Mouse (Mus musculus) forebrain, embryonic 14.5 days (tissue): ENCODE data around the gene Galp. TPM values are rescaled to one million over a fixed set of nuclear protein-coding genes. Genes with fewer than 3 reads are reported as not detected.
A peak's percentile ranks its signal among the peaks of the same experiment; 100 is the strongest.
"Not testable (repeated sequence)": the region's sequence is repeated elsewhere in the genome, so short reads cannot be mapped to it uniquely, and the experiment has no call there.

Experiments
- ATAC-seq: fragments of 200-750 bp; cut with Nextera tagmentation; 2 replicates; pipeline ENCODE4 v1.8.0; 2017; ENCODE audit warnings: mild to moderate bottlenecking, moderate library complexity
- DNase-seq: peaks from one replicate; pipeline ENCODE4 v3.0.0-alpha.2; 2015; ENCODE audit warnings: low spot score
- H3K27ac ChIP-seq: fragments of 300-500 bp; sonication (generic); 2 replicates; pipeline ENCODE4 v1.5.1; 2014; ENCODE audit warnings: low read depth, mild to moderate bottlenecking, control low read depth, low read length, moderate library complexity
- H3K27me3 ChIP-seq: fragments of 300-500 bp; sonication (generic); replicated peaks from 2 replicates; pipeline ENCODE4 v1.6.1; 2014; ENCODE audit warnings: low read length, control low read depth, mixed read lengths; ENCODE audit not compliant: control insufficient read depth, insufficient read depth
- H3K36me3 ChIP-seq: fragments of 300-500 bp; sonication (generic); 2 replicates; pipeline ENCODE4 v1.6.1; 2014; ENCODE audit warnings: low read length, control low read depth; ENCODE audit not compliant: control insufficient read depth, insufficient read depth
- H3K4me1 ChIP-seq: fragments of 300-500 bp; sonication (generic); 2 replicates; pipeline ENCODE4 v1.6.1; 2014; ENCODE audit warnings: antibody characterized with exemption, low read length, control low read depth; ENCODE audit not compliant: control insufficient read depth, insufficient read depth
- H3K4me2 ChIP-seq: fragments of 300-500 bp; sonication (generic); 2 replicates; pipeline ENCODE4 v1.6.1; 2014; ENCODE audit warnings: mild to moderate bottlenecking, control low read depth, low read length
- H3K4me3 ChIP-seq: fragments of 300-500 bp; sonication (generic); 2 replicates; pipeline ENCODE4 v1.5.1; 2014; ENCODE audit warnings: low read depth, low read length, control low read depth
- H3K9ac ChIP-seq: fragments of 300-500 bp; sonication (generic); 2 replicates; pipeline ENCODE4 v1.6.1; 2014; ENCODE audit warnings: mild to moderate bottlenecking, low read length, control low read depth, moderate library complexity
- H3K9me3 ChIP-seq: fragments of 300-500 bp; sonication (generic); replicated peaks from 2 replicates; pipeline ENCODE4 v1.6.1; 2016; ENCODE audit warnings: low read length, control low read depth, mixed read lengths; ENCODE audit not compliant: control insufficient read depth
- WGBS: fragments of 180-500 bp; shearing (Covaris S2); extraction: QIAGEN DNeasy Blood & Tissue Kit; methylation state at CpG from one replicate; pipeline ENCODE4 v1.1.7; 2014; 5-methylcytosine and 5-hydroxymethylcytosine counted together
- polyA plus RNA-seq: library from polyadenylated mRNA; unstranded; fragments of >200 nt; fragmentation: Nextera tagmentation; extraction: Ambion mirVana; gene quantifications from 2 replicates; pipeline ENCODE4 v1.2.1, GENCODE M21; 2014

Galp gene
- polyA plus RNA-seq, 1 experiment from 2014 or later: not detected

DNA sequence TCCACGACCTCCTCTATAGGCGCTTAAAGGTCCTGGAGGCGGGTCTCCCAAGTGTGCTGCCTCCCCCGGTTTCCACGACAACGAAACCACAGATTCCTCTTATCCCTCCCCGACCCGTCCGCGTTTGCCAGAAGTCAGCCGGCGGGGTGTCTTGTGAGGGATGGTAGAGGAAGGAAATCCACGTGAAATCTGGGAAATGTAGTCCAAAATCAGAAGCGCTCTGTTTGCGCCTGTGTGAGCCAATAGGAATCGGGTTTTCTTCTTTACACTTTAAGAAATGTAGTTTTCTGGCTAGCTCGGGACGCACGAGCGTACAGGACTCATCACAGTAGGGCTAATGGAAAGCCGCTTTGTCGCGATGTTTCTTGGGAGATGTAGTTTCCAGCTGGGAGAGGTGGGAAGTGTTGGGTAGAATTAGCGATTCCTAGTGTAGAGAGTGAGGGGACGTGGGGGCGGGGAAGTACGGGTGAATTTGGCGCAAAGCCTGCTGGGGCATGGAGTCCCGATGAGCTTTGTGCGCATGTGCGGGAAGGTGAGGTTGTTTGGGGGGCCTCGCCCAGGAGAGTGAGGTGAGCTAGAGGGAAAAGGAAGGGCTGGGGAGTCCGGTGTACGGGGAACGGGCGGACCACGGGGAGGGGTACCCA, 24.8 kb upstream of the Galp start, which contains the start of gene Zfp444:
Gene Zfp444, plus strand, starts transcription at position 221 of the 644 bp plus-strand sequence.
- Histone ChIP-seq H3K27ac (peak within 1 kb of the TSS; percentile 77), H3K27me3 (no peaks in the 10 kb centered on the region), H3K9me3 (no peaks in the 10 kb centered on the region), H3K9ac (peak within 1 kb of the TSS; percentile 79), H3K36me3 (peaks cover 12% of the 10 kb centered on the region; the same call in 1 of the 2 replicates), H3K4me1 (peaks cover 2% of the 10 kb centered on the region; the same call in 1 of the 2 replicates), H3K4me3 (peak within 1 kb of the TSS; percentile 65), H3K4me2 (peak within 1 kb of the TSS; percentile 85)
- peak; percentile 100 for DNase-seq
- ATAC-seq: peak; percentile 99
- 1% methylated on average over 37 of the region's 37 CpGs for WGBS

DNA sequence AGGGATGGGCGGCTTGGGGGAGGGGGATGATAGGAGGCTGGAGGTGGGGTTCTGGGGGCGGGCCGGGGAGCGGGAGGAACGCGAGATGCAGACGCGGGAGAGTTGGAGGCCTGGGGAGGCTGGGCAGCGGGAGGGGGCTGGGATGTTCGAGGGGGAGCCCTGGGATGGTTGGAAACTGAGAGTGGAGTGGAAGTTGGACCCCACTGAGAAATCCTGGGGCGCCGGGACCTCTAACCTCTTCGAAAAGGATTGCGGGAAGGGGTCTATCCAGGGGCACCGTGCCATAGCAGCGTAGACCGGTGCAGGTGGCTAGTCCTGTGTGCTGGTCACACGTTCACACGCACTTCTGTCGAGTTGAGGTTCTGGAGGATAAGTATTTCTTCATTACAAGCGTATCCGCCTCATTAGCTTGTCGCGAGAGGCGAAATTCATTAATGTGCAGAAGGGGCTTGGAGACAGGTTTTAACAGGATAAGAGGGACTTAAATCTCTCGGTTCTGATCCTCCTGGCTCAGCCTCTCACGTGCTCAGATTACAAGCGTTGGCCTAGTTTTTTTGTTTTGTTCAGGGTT, 24.1 kb upstream of the Galp start:
- Histone ChIP-seq H3K27me3 (no peaks in the 10 kb centered on the region), H3K4me1 (peaks cover 2% of the 10 kb centered on the region; the same call in 1 of the 2 replicates), H3K4me2 (peak overlapping the region; percentile 85), H3K9me3 (no peaks in the 10 kb centered on the region), H3K4me3 (peak overlapping the region; percentile 65), H3K36me3 (peaks cover 15% of the 10 kb centered on the region; the same call in 1 of the 2 replicates), H3K9ac (peak overlapping the region; percentile 79), H3K27ac (peak overlapping the region; percentile 54; the same call in 1 of the 2 replicates)
- peak; percentile 33 for ATAC-seq
- under 1% methylated on average over 28 of the region's 28 CpGs for WGBS
- peak; percentile 37 for DNase-seq

DNA sequence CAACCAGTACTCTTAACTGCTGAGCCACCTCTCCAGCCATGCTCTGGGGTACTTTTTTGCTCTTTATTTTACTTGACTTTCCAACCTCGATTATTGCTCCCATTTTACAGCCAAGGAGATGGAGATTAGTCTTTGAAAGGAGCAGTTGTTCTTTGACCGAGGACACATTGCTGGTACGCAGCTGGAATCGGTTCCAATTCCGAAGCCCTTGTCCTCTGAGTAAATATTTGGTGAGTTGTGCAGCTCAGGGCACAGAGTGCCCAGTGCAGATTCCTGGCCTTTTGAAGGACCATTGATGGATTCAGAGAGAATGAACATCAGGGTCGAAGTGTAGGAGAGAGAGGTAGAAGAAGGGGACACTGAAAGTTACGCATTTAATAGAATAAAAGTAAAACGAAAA, 23.0 kb upstream of the Galp start:
- no peaks in the 10 kb centered on the region for H3K9me3 ChIP-seq
- 93% methylated on average over 8 of the region's 8 CpGs for WGBS
- DNase-seq (no peak), ATAC-seq (no peak)
- H3K9ac ChIP-seq: no peak overlapping the region
- H3K36me3 ChIP-seq: peaks cover 17% of the 10 kb centered on the region; the same call in 1 of the 2 replicates
- H3K4me3 ChIP-seq: no peak overlapping the region
- no peak overlapping the region for H3K27ac ChIP-seq
- peaks cover 2% of the 10 kb centered on the region; the same call in 1 of the 2 replicates for H3K4me1 ChIP-seq
- no peaks in the 10 kb centered on the region for H3K27me3 ChIP-seq
- no peak overlapping the region for H3K4me2 ChIP-seq

DNA sequence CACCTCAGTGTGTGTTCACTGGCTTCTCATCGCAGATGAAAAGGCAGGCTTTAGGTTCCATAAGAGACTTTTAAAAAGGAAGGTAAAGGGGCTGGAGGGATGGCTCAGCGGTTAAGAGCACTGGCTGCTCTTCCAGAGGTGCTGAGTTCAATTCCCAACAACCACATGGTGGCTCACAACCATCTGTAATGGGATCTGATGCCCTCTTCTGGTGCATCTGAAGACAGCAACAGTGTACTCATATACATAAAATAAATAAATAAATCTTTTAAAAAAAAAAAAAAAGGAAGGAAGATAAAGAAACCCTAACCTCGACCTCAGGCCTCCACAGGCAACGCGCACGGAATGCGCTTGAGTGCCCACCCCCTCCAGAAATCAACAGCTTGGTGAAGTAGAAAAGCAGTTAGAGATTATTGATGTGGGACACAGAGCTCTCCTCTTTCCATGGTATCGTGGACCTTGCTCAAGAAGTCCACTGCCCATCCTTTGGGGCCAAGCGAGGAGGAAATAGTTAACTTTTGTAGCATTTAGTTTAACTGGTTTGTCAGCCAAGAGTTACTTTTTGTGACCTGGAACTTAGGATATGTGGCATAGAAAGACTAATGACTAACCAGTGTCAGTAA, 22.4 kb upstream of the Galp start:
- not testable (repeated sequence) for DNase-seq, H3K4me1 ChIP-seq, H3K4me3 ChIP-seq, H3K9ac ChIP-seq, H3K27ac ChIP-seq, H3K9me3 ChIP-seq, H3K4me2 ChIP-seq, ATAC-seq, H3K27me3 ChIP-seq
- peaks cover 21% of the 10 kb centered on the region; the same call in 1 of the 2 replicates for H3K36me3 ChIP-seq
- WGBS: 92% methylated on average over 9 of the region's 9 CpGs

DNA sequence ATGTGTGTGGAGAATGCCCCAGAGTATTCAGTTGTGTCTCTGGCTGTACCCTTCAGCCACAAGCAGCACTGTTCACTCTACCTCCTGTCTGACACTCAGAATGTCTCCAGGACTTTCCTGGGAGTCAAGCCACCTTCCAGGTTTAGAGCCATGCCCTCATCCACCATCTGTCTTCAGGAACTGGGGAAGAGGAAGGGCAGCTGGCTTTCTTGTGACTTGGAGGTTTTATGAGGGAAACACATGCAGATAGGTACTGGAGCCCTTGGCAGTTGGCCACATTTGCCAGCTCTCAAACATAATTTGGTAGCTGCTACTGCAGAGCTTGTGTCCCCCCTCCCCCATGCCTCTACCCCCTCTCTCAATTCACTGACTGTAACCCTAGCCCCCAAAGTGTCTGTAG, 17.9 kb upstream of the Galp start:
- H3K27ac ChIP-seq: no peak overlapping the region
- no peak for ATAC-seq
- H3K4me1 ChIP-seq: no peaks in the 10 kb centered on the region
- H3K36me3 ChIP-seq: peaks cover 40% of the 10 kb centered on the region
- no peaks in the 10 kb centered on the region for H3K27me3 ChIP-seq
- H3K4me2 ChIP-seq: no peak overlapping the region
- DNase-seq: no peak
- H3K9ac ChIP-seq: no peak overlapping the region
- H3K4me3 ChIP-seq: no peak overlapping the region
- H3K9me3 ChIP-seq: no peaks in the 10 kb centered on the region

DNA sequence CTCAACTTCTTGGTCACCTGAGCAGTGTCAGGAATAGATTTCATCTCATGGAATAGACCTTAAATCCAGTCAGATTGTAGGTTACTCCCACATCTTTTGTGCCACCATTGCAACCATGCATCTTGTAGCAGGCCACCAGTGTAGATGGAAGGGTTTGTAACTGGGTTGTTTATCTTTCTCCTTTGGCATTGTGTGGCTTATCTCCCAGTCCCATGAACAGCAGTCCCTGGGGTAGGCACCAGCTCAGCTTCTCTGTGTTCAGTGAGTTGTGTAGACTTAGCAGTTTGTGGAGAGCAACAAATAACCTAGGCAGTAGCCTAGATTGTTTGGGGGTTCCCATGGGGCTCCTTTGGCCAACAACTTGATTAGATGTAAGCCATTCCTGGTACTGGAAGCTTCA, 14.0 kb upstream of the Galp start:
- no peaks in the 10 kb centered on the region for H3K27me3 ChIP-seq
- DNase-seq (no peak), ATAC-seq (no peak)
- H3K4me3 ChIP-seq: no peak overlapping the region
- no peak overlapping the region for H3K9ac ChIP-seq
- H3K36me3 ChIP-seq: peaks cover 59% of the 10 kb centered on the region
- no peaks in the 10 kb centered on the region for H3K9me3 ChIP-seq
- no peak overlapping the region for H3K4me2 ChIP-seq
- H3K27ac ChIP-seq: no peak overlapping the region
- no peaks in the 10 kb centered on the region for H3K4me1 ChIP-seq

DNA sequence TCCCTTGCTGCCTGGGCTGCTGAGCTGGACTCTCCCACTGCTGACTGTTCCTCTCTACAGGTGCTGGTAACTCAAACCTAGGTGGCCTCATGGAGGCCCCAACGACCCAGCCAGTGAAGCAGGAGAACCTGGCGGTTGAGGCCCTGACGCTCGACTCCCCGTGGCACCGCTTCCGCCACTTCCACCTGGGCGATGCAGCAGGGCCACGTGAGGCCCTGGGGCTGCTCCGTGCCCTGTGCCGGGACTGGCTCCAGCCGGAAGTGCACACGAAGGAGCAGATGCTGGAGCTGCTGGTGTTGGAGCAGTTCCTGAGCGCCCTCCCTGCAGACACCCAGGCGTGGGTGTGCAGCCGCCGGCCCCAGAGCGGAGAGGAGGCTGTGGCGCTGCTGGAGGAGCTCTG, 13.1 kb upstream of the Galp start:
- Histone ChIP-seq H3K4me3 (no peak overlapping the region), H3K27me3 (no peaks in the 10 kb centered on the region), H3K4me2 (no peak overlapping the region), H3K9ac (no peak overlapping the region), H3K9me3 (no peaks in the 10 kb centered on the region), H3K27ac (no peak overlapping the region), H3K36me3 (peaks cover 68% of the 10 kb centered on the region), H3K4me1 (no peaks in the 10 kb centered on the region)
- ATAC-seq: no peak; the same call in 1 of the 2 replicates
- 94% methylated on average over 19 of the region's 19 CpGs for WGBS
- no peak for DNase-seq

DNA sequence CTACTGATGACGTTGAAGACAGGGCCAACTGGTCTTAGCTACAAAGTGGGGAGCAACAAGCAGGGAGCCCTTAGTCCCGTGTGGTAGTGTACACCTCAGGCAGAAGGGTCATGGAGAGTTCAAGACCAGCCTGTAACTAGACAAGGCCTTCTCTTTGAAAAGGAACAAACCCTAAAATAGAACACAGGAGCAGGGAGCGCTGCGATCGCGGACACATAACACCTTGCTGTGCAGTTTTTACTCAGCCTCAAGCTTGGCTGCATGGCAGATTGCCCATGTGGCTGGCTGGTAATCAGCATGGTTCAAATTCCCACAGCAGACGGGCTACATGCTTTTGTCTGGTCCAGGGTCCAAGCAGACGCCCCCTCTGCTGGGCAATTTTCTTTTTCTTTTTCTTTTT, 12.4 kb upstream of the Galp start:
- H3K4me1 ChIP-seq: no peaks in the 10 kb centered on the region
- no peaks in the 10 kb centered on the region for H3K9me3 ChIP-seq
- WGBS: 89% methylated on average over 8 of the region's 8 CpGs
- DNase-seq: no peak
- no peak overlapping the region for H3K4me2 ChIP-seq
- no peaks in the 10 kb centered on the region for H3K27me3 ChIP-seq
- peaks cover 70% of the 10 kb centered on the region for H3K36me3 ChIP-seq
- no peak for ATAC-seq
- H3K9ac ChIP-seq: no peak overlapping the region
- no peak overlapping the region for H3K4me3 ChIP-seq
- no peak overlapping the region for H3K27ac ChIP-seq

DNA sequence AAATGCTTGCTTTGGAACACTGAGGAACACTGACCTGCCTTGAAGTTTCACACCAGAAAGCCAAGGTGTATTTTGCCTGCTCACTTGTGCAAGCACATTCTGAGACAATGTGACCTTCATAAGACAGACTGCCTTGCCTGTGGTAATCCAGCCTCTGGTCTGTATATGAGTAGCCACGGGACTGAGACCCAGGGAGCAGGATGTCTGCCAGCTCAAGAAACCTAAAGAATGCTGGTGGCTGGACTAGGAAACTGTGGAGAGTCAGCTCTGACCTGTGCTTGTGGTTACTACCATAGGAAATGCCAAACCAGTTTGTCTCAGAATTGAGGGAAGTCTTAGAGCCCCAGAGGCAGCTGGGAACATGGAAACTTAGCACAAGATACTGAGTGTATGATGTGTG, 11.5 kb upstream of the Galp start:
- H3K4me3 ChIP-seq: no peak overlapping the region
- H3K4me2 ChIP-seq: no peak overlapping the region
- WGBS: 96% methylated on average over 1 of the region's 1 CpGs
- no peaks in the 10 kb centered on the region for H3K4me1 ChIP-seq
- no peak overlapping the region for H3K27ac ChIP-seq
- peaks cover 73% of the 10 kb centered on the region for H3K36me3 ChIP-seq
- no peaks in the 10 kb centered on the region for H3K9me3 ChIP-seq
- ATAC-seq (no peak), DNase-seq (no peak)
- no peak overlapping the region for H3K9ac ChIP-seq
- H3K27me3 ChIP-seq: no peaks in the 10 kb centered on the region
